Mouse (Mus musculus) heart, embryonic 12.5 days (tissue): ENCODE data around the gene Fam136a. TPM values are rescaled to one million over a fixed set of nuclear protein-coding genes. Genes with fewer than 3 reads are reported as not detected.

ENCODE experiments used
- ATAC-seq: fragments of 200-750 bp; cut with Nextera tagmentation; 2 replicates; pipeline ENCODE4 v1.8.0; 2017; ENCODE audit warnings: moderate TSS enrichment, moderate library complexity; ENCODE audit not compliant: insufficient number of reproducible peaks, low FRiP score
- H3K27ac ChIP-seq: fragments of 300-500 bp; sonication (generic); 2 replicates; pipeline ENCODE4 v1.5.1; 2016; ENCODE audit warnings: mild to moderate bottlenecking, moderate library complexity; ENCODE audit not compliant: poor library complexity, severe bottlenecking
- H3K27me3 ChIP-seq: fragments of 300-500 bp; sonication (generic); replicated peaks from 2 replicates; pipeline ENCODE4 v1.6.1; 2016; ENCODE audit warnings: mild to moderate bottlenecking, moderate library complexity
- H3K36me3 ChIP-seq: fragments of 300-500 bp; sonication (generic); 2 replicates; pipeline ENCODE4 v1.6.1; 2016; ENCODE audit warnings: mild to moderate bottlenecking, moderate library complexity
- H3K4me1 ChIP-seq: fragments of 300-500 bp; sonication (generic); replicated peaks from 2 replicates; pipeline ENCODE4 v1.6.1; 2016; ENCODE audit warnings: mild to moderate bottlenecking
- H3K4me2 ChIP-seq: fragments of 300-500 bp; sonication (generic); 2 replicates; pipeline ENCODE4 v1.6.1; 2016; ENCODE audit warnings: mild to moderate bottlenecking, moderate library complexity
- H3K4me3 ChIP-seq: fragments of 300-500 bp; sonication (generic); 2 replicates; pipeline ENCODE4 v1.5.1; 2016; ENCODE audit warnings: mild to moderate bottlenecking
- H3K9ac ChIP-seq: fragments of 300-500 bp; sonication (generic); 2 replicates; pipeline ENCODE4 v1.6.1; 2016; ENCODE audit warnings: mild to moderate bottlenecking, moderate library complexity
- H3K9me3 ChIP-seq: fragments of 300-500 bp; sonication (generic); replicated peaks from 2 replicates; pipeline ENCODE4 v1.6.1; 2016; ENCODE audit warnings: mild to moderate bottlenecking, moderate library complexity
- WGBS: fragments of 180-500 bp; shearing (Covaris S2); methylation state at CpG from one replicate; pipeline ENCODE4 v1.1.7; 2016; 5-methylcytosine and 5-hydroxymethylcytosine counted together
- polyA plus RNA-seq: library from polyadenylated mRNA; unstranded; fragments of >200 nt; fragmentation: Nextera tagmentation; extraction: Ambion mirVana; gene quantifications from 2 replicates; pipeline ENCODE4 v1.2.1, GENCODE M21; 2016

Fam136a gene
- polyA plus RNA-seq: 95.0 and 102 TPM in 2 replicates

DNA sequence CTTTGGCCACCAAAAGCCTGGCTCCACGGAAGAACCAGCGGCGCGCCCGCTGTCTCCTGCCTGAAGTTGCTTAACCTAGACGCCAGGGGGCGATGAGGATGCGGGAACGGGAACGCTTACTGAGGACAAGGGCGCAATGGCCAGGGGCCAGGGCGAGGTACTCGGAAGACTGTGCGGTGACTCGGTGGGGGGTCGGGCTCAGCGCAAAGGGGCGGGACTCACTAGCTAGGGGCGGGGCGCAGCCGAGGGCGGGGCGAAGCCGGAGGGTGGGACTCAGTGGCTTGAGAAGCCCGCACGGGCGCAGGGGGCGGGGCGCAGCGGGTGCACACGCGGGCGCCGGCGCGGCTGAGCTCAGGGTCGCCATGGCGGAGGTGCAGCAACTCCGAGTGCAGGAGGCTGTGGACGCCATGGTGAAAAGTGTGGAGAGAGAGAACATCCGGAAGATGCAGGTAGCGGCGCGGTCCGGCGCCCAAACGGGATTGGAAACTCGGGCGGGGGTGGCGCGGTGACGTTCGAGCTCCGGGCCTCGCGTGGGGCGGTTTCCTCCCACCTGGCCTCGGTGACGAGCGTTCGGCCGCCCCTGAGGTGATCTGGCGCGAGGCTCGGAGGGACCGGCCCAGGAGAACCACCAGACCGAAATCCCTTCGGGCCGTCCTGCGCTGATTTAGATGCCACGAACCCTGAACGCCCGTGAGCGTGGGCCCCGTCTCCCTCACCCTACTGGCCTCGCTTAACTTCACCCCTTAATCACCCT lies at the start of gene Fam136a:
TSS of gene Fam136a (plus strand) at position 276 of the 754 bp plus-strand sequence.
- WGBS: under 1% methylated on average over 76 of the region's 76 CpGs
- H3K27me3 ChIP-seq: no peaks in the 10 kb centered on the region
- peak within 1 kb of the TSS; percentile 87 for H3K9ac ChIP-seq
- peak within 1 kb of the TSS; percentile 99 for H3K4me2 ChIP-seq
- peaks cover 21% of the 10 kb centered on the region for H3K36me3 ChIP-seq
- ATAC-seq: peak; percentile 99
- peak within 1 kb of the TSS; percentile 77 for H3K27ac ChIP-seq
- no peaks in the 10 kb centered on the region for H3K9me3 ChIP-seq
- H3K4me1 ChIP-seq: peaks cover 11% of the 10 kb centered on the region
- H3K4me3 ChIP-seq: peak within 1 kb of the TSS; percentile 75

DNA sequence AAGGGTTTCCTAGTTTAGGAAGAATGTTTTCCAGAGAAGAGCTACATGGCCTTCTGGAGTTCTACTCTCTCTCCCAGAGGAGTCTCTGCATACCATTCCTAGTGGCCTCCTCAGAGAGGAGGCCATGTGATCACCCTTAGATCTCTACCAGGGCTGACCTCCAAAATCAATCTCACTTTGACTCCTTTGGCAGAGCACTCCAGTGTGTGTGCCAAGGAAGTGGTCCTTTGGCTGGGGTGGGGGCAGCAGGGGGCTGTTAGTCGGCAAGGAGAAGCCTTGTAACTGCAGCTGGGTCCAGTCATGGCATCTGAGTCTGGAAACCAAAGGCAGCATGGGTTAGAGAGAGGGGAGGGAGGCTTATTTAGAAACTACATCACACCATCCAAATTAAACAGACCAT lies 48.4 kb upstream of the Fam136a start:
- no peaks in the 10 kb centered on the region for H3K9me3 ChIP-seq
- H3K36me3 ChIP-seq: no peaks in the 10 kb centered on the region
- H3K27ac ChIP-seq: no peak overlapping the region
- H3K4me2 ChIP-seq: no peak overlapping the region
- no peak overlapping the region for H3K4me3 ChIP-seq
- H3K27me3 ChIP-seq: no peaks in the 10 kb centered on the region
- H3K4me1 ChIP-seq: no peaks in the 10 kb centered on the region; the same call in 1 of the 2 replicates
- no peak overlapping the region for H3K9ac ChIP-seq
- 60% methylated on average over 1 of the region's 1 CpGs for WGBS
- ATAC-seq: no peak

DNA sequence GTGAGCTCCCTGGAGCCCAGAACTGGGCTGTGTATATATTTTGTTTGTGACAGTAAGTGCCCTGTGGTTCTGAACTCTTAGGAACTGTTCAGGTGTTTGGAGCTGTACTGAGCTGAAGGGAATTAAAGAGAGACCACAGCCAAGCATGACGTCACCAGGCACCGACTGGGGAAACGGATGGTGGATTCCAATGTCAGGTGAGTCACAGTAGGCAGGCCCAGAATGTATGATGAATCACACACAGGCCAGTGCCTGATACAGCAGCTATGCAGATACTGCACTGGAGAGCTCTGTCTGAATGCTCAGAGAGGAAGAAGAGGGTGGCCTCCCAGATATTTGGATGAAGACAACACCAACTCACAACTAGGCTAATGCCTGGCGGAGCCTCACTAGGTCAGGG lies 46.6 kb upstream of the Fam136a start:
- no peaks in the 10 kb centered on the region for H3K36me3 ChIP-seq
- H3K9ac ChIP-seq: no peak overlapping the region
- H3K27ac ChIP-seq: no peak overlapping the region
- H3K4me1 ChIP-seq: no peaks in the 10 kb centered on the region; the same call in 1 of the 2 replicates
- no peaks in the 10 kb centered on the region for H3K9me3 ChIP-seq
- H3K27me3 ChIP-seq: no peaks in the 10 kb centered on the region
- peak; percentile 48; the same call in 1 of the 2 replicates for ATAC-seq
- no peak overlapping the region for H3K4me3 ChIP-seq
- 45% methylated on average over 4 of the region's 4 CpGs for WGBS
- no peak overlapping the region for H3K4me2 ChIP-seq

DNA sequence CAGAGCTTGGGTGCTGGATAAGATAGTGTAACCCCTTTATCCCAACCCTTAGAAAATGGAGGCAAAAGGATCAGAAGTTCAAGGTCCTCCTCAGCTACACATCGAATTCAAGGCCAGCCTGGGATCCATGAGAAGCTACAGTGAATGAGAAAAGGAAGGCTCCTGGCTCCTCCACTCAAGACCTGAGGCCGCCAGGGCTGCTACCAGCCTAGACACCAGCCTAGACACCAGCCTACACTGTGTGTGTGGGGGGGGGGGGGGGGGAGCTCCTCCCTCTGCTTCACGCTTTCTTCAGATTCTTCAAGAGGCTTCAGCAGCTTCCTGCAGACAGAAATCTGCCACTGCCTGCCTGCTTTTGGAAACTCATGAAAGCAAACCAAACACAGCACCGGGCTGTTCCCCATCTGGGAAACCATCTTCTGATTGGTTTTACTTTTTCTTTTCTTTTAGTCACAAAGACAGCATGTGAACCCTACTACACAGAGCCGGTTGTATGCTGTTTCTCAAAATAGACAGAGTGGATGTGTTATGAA lies 43.3 kb upstream of the Fam136a start:
- no peak for ATAC-seq
- WGBS: 77% methylated on average over 5 of the region's 5 CpGs
- no peaks in the 10 kb centered on the region for H3K27me3 ChIP-seq
- H3K4me3 ChIP-seq: no peak overlapping the region
- H3K36me3 ChIP-seq: no peaks in the 10 kb centered on the region
- no peak overlapping the region for H3K9ac ChIP-seq
- H3K27ac ChIP-seq: no peak overlapping the region
- H3K9me3 ChIP-seq: no peaks in the 10 kb centered on the region
- H3K4me1 ChIP-seq: no peaks in the 10 kb centered on the region; the same call in 1 of the 2 replicates
- H3K4me2 ChIP-seq: no peak overlapping the region

DNA sequence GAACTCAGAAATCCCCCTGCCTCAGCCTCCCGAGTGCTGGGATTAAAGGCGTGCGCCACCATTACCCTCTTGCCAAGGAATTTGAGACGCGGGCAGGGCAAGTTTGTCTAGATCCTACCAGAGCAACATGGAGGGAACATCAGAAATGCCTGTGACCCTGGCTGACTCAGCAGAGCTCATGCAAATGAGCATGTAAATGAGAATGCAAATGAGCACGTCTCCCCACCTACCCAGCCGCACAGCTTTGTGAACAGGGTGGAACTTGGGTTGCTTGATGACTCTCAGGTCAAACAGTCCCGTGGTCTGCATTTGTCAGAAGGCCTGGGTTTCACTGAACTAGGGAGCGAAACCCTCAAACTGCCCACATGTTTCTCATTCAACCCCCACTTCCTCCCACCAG lies 42.5 kb upstream of the Fam136a start:
- Histone ChIP-seq H3K9me3 (no peaks in the 10 kb centered on the region), H3K27me3 (no peaks in the 10 kb centered on the region), H3K9ac (no peak overlapping the region), H3K4me2 (no peak overlapping the region), H3K36me3 (no peaks in the 10 kb centered on the region), H3K4me3 (no peak overlapping the region), H3K27ac (no peak overlapping the region), H3K4me1 (no peaks in the 10 kb centered on the region; the same call in 1 of the 2 replicates)
- ATAC-seq: no peak
- 87% methylated on average over 9 of the region's 9 CpGs for WGBS

DNA sequence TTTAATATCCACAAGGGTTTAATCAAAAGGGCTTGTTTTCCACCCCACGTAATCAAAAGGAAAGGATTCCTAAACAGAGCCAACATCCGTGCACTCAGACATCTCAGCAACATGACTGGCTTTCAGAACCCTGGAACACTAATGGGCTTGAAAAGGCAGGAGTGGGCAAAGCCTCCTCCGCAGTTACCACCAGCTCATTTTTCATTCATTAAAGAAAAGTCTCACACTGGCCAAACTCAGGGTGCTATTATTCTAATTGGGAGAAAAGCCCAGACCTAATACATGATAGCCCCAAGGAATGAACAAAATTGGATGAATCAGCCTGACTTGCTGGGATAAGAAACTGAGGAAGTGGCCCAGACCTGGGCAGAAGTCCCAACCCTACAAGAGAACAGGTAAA lies 41.0 kb upstream of the Fam136a start:
- Histone ChIP-seq H3K27me3 (no peaks in the 10 kb centered on the region), H3K36me3 (no peaks in the 10 kb centered on the region), H3K27ac (no peak overlapping the region), H3K9me3 (no peaks in the 10 kb centered on the region), H3K4me1 (0 out of 2 replicates have a peak, but pooled peaks cover 3% of the 10 kb centered on the region), H3K4me2 (no peak overlapping the region), H3K9ac (no peak overlapping the region), H3K4me3 (no peak overlapping the region)
- WGBS: 88% methylated on average over 3 of the region's 3 CpGs
- ATAC-seq: no peak

DNA sequence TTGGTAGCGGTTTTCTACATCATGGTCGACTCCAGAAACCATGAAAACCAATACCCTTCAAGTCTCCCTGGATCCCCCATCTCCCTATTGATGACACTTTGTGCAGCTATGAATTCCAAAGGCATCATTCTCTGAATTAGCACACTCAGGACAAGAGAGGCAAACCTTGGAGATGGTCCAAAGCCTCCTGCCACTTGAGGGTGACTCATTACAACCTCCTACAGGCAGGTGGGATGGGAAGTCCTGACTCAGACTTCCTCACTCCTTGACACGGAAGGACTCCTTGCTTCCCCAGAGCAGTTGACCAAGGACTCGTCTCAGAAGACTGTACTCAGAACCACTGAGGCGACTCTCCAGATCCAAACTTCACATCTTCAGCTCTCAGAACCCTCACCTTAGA lies 39.8 kb upstream of the Fam136a start:
- 83% methylated on average over 5 of the region's 5 CpGs for WGBS
- no peak for ATAC-seq
- H3K4me1 ChIP-seq: 0 out of 2 replicates have a peak, but pooled peaks cover 3% of the 10 kb centered on the region
- H3K27me3 ChIP-seq: no peaks in the 10 kb centered on the region
- H3K4me3 ChIP-seq: no peak overlapping the region
- 0 out of 2 replicates have a peak, but pooled peaks cover 3% of the 10 kb centered on the region for H3K9me3 ChIP-seq
- no peak overlapping the region for H3K4me2 ChIP-seq
- no peak overlapping the region for H3K9ac ChIP-seq
- H3K36me3 ChIP-seq: no peaks in the 10 kb centered on the region
- no peak overlapping the region for H3K27ac ChIP-seq

DNA sequence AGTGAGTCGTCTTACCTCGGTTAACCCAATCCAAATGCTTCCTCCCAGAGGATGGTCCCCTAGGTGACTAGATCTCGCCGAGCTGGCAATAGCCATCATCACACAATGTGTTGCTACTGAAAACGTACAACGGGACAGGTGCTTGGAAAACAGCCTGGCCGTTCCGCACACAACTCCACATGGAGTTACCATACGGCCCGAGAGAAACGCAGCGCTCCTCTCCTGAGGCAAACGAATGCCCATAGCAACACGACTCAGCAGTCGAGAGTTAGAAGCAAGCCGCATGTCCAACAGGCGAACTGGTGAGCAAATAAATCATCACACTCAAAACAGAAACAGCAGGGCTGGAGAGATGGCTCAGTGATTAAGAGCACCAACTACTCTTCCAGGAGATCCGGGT lies 38.6 kb upstream of the Fam136a start:
- H3K36me3 ChIP-seq: no peaks in the 10 kb centered on the region
- 0 out of 2 replicates have a peak, but pooled peaks cover 3% of the 10 kb centered on the region for H3K4me1 ChIP-seq
- no peaks in the 10 kb centered on the region for H3K27me3 ChIP-seq
- WGBS: 87% methylated on average over 18 of the region's 18 CpGs
- H3K27ac ChIP-seq: no peak overlapping the region
- H3K4me2 ChIP-seq: no peak overlapping the region
- H3K4me3 ChIP-seq: no peak overlapping the region
- no peak for ATAC-seq
- no peak overlapping the region for H3K9ac ChIP-seq
- 0 out of 2 replicates have a peak, but pooled peaks cover 3% of the 10 kb centered on the region for H3K9me3 ChIP-seq

DNA sequence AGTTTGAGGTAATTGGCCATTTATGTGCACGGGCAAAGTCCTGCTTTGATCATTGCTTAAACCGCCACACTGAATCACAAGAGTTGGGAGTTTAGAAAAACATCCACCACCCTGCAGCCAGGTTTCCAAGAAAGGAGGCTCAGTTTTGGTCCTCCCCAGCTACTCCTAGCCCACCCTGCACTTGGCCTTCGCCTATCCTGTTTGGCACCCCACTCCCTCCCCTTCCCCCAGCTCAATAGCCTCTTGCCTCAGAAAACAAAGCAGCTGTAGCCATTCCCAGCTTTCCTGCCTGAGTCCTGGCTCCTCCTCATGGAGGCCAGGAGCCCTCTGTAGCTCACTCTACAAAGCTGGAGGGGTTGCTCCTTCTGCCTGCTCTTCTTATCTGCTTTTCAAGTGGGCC lies 37.1 kb upstream of the Fam136a start:
- H3K4me2 ChIP-seq: no peak overlapping the region
- no peak overlapping the region for H3K27ac ChIP-seq
- H3K4me1 ChIP-seq: 0 out of 2 replicates have a peak, but pooled peaks cover 3% of the 10 kb centered on the region
- WGBS: 60% methylated on average over 3 of the region's 3 CpGs
- ATAC-seq: no peak
- 0 out of 2 replicates have a peak, but pooled peaks cover 3% of the 10 kb centered on the region for H3K9me3 ChIP-seq
- no peak overlapping the region for H3K4me3 ChIP-seq
- H3K27me3 ChIP-seq: no peaks in the 10 kb centered on the region
- H3K36me3 ChIP-seq: no peaks in the 10 kb centered on the region
- no peak overlapping the region for H3K9ac ChIP-seq

DNA sequence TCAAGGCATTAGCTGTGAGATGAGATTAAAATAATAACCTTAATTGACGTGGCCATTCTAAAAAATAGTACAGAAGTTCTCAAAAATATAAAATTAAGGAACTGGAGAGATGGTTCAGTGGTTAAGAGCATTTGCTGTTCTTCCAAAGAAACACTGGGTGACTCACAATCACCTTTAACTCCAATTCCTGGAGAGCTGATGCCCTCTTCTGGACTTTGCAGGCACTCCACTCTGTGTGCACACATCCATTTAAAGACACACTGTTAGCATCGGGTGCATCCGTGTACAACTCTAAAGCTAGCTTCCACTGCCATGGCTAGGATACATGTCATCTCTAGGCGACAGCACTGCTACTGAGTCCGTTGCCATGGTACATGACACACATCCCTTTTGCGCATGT lies 35.5 kb upstream of the Fam136a start:
- no peak overlapping the region for H3K4me2 ChIP-seq
- H3K4me1 ChIP-seq: 0 out of 2 replicates have a peak, but pooled peaks cover 3% of the 10 kb centered on the region
- H3K4me3 ChIP-seq: no peak overlapping the region
- H3K9me3 ChIP-seq: 0 out of 2 replicates have a peak, but pooled peaks cover 6% of the 10 kb centered on the region
- WGBS: 82% methylated on average over 6 of the region's 6 CpGs
- H3K27ac ChIP-seq: no peak overlapping the region
- H3K9ac ChIP-seq: no peak overlapping the region
- no peaks in the 10 kb centered on the region for H3K36me3 ChIP-seq
- H3K27me3 ChIP-seq: no peaks in the 10 kb centered on the region
- no peak for ATAC-seq

DNA sequence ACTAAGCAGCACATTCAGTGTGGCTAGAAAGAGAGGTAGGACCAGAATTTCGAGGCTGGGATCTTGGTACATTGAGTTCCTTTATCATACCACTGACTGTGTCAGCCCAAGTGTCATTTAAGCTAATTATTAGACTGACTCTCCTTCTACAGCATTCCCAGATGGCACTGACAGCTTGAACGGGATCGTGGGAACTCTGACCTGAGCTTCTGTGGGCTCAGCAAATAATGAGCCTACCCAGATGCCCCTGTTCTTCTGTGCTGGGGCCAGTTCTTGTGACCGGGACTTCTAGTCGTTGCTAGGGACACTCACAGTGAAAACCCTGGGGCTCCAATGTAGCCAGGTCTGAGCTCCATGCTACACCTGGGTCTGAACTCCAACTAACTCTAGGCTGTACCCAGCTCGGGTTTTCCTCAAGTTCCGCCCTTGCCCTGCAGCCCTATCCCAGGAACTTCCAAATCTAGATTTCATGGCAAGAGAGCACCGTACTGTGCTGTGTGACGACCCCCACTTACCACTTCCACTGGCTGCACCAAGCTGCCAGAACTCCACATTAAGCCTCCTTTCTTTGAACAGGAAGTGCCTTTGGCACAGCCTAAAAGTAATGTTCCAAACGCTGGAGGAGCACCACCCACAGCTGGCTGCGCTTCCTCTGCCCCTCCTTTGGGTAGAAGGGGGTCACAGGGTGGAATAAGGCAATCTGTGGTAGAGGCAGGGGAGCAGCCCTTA lies 30.2 kb upstream of the Fam136a start:
- Histone ChIP-seq H3K4me1 (no peaks in the 10 kb centered on the region), H3K9me3 (peaks cover 8% of the 10 kb centered on the region; the same call in 1 of the 2 replicates), H3K9ac (no peak overlapping the region), H3K36me3 (no peaks in the 10 kb centered on the region), H3K27me3 (no peaks in the 10 kb centered on the region), H3K4me3 (no peak overlapping the region), H3K27ac (no peak overlapping the region), H3K4me2 (no peak overlapping the region)
- ATAC-seq: no peak
- 75% methylated on average over 11 of the region's 11 CpGs for WGBS
